Mouse (Mus musculus): ENCODE measurements at regions not wholly inside any gene's neighbourhood (a gene's known extent, or its start where the extent isn't known, plus 50 kb on each side); places are given as distances from the start of the nearest gene placed in this dataset.
"Not testable (repeated sequence)": the region's sequence is repeated elsewhere in the genome, so short reads cannot be mapped to it uniquely, and the experiment has no call there.

GRCm38 (mm10) chr7:60293556-60293955 is 153.5 kb upstream of the Snrpn start:
- DNase-seq: no peak

DNA sequence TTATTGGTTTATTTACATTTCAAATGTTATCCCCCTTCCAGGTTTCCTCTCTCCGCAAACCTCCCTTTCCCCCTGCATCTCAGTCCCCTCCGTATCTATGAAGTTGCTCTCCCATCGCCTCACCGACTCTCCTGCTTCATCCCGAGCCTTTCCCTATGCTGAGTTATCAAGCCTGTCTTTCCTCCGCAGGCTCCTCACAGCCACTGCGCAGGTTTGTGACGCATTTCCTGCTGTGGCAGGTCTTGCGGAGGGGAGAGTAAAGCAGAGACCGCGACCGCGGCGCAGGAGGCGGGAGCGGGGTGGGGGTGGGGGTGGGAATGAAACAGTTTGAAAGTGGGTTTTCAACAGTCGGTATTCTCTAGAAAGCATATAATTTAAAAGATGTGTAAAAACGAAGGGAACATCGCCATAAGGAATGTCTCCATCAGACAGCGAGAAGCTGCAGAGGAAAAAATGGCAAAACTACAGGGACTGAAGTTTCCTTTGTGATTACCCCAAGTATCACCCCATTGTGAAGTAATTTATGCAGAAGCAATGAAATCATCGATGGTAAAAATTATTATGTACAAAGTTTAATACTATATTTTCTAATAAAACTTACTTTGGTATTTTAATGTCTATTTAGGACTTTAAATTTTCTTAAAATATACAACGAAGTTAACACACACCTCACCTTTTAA is 104.3 kb upstream of the Snrpn start:
- peak; percentile 36 for DNase-seq

DNA sequence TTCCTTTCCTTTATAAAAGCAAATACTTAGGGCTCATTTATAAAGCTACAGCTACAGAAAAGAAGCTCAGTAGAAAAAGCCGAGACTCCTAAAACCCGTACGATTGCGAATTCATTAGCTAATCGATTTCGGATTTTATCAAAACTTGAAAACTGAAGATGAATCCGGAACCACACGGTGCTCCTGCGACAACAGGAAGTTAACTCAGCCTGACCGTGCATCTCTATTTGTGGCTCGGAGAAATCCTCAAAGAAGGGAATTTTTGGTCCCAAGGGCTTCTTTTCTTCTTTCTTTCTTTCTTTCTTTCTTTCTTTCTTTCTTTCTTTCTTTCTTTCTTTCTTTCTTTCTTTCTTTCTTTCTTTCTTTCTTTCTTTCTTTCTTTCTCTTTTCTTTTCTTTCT is 103.7 kb upstream of the Snrpn start:
- peak; percentile 31 for DNase-seq

DNA sequence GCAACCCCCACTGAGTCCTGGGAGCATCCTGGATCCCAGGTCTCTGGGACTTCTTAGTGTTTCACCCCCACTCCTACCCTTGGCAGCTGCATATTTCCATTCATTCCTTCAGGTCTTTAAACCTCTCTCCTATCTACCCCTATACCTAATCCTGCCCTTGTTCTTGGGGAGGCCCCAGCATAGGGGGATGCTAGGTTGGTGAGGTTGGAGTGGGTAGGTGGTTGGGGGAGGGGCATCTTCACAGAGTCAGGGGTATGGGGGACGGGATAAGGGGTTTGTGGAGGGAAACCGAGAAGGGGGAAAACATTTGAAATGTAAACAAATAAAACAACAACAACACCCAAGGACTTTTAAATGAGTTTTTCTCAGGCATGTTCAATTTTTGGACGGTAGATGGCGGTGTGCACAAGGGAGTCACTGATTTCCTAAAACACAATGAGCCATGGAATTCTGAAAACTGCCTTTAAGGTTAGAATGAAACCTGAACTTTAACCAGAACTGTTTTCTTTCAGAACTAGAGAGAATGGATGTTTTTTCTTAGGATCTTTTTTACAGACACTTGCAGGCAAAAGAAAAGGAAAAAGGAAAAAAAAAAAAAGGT is 98.7 kb upstream of the Snrpn start:
- peak; percentile 29 for DNase-seq

- not testable (repeated sequence) for DNase-seq
Measured at GRCm38 (mm10) chr7:60216358-60217273, 76.6 kb upstream of the Snrpn start.

Measured in kidney, adult 18-20 months (tissue).